Mouse (Mus musculus): ENCODE data around the gene Zbtb16.

Gene Zbtb16

DNA sequence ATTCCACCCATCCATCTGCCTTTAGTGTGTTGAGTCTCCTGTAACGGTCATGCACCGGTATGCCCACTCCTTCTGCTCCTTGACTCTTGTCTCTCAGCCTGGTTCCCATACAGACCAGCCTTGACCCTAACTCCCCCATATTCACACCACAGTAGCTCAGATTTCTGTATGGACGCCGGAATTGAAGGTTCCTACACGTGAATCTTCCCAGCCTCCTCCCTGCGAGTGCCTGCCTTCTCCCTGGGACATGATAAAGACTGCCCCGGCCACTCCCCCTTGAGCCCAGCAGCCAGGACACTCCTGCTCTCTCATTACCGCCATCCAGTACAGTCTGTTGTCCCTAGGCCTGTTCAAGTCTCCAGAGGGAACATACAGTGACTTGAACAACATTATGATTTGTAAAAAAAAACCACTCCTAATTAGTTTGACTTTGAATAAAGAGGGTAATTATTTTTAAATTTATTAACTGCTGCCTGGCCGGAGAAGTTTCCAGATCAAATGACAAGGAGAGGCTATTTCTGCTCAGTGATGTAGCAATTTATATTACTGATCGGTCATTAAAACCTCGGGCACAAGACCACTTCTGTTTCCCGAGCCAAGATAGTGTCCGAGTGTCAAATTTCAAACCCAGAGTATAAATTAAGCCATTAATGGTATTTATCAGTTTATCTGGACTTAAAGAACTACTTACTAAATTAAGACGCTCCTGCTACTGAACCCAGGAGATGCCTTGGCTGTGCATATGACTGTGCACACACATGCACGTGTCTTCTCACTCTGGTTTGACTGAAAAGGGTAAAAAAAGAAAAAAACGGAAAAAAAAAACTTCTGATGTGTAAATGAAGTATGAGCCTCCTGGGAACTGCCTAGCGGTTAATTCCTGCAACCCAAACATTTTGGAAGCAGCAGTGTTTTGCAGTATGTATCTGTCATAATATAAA, 125.4 kb downstream of the Zbtb16 start:
- ATAC-seq (ENCODE audit: low TSS enrichment), result no peak

DNA sequence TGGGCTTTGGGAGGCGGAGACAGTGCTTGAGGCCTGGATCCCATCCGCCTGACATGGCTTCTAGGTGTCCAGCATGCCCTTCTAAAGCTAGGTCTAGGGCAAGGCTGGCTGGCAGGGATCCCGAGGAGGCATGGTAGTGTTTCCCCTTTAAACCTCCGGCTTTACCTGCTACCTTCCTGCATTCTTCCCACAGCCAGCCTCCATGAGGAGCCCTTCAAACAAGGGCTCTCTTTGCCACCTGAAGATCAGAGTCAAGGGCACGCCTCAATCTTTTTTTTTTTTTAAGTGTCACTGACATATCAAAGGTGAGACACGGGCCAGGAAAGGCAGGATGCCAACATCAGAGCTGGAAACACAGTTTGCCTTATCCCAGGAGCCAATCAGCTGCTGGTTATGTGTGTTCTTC, 128.2 kb downstream of the Zbtb16 start:
- ATAC-seq (ENCODE audit: low TSS enrichment), result no peak; the same call in 1 of the 2 replicates

DNA sequence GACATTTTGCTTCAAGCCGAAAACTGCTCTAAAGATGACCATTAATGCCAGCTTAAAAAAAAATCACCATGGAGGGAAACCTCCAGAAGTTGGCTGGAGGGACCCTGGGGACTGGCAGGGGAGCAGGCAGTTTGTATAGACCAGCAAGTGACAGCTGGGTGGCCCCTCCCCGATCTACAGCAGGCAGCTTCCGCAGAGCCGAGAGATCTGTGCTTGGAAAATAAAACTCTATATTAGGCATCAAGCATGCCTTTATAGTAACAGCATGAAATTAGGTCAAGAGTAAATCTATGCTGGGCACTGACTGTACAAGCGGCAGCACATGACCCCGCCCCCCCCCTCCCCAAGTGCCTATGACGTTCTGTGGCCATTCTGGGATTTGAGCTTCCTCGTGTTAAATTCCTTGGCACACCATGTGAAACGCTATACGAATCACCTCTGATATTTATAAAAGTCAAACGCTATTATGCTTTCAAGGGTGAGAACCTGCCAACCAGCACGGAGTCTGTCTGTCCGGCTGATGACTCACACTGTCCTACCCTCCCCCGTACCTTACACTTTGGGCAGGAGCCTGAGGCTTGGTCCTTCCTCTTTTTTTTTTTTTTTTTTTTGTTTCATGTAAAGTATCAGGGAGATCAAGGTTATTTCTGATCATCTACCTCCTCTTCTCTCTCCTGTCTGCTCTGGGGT, 128.7 kb downstream of the Zbtb16 start:
- ATAC-seq (ENCODE audit: low TSS enrichment), result peak; percentile 39; the same call in 1 of the 2 replicates

DNA sequence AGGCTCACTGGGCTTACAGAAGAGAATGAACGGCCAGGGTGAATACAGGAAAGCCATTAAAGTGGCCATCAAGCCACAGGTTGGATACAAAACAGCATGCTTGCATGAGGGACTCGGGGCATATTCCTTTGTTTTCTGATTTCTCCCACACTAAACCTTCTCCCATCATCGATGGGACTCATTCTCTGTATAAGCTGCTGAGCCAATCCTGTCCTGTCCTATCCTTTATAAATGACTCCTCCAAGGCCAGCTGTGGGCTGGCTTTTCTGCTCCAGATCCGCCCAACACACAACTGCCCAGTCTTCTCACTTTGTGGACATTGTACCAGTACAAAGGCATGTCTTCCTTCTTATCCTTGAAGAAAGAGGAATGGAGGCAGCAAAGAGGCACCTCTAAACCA, 134.7 kb downstream of the Zbtb16 start:
- no peak for ATAC-seq (ENCODE audit: low TSS enrichment)

DNA sequence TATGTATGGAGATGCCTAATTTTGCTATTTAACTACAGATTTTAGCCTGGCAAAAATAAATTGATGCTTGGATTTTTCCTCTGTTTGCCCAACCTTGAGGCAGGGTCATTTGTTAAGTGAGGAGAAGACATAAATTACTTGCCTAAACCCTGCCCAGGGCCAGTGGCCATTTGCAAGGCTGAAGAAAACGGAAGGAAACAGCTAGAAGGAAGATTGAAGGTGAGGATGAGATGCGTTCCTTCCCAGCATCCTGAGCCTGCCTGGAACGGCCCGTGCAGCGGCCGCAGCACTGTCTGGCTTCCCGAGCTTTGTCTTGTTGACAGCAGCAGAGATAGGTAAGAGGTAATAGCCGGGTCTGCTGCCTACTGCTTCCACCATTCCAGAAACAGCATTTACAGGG, 135.2 kb downstream of the Zbtb16 start:
- ATAC-seq (ENCODE audit: low TSS enrichment), result no peak

DNA sequence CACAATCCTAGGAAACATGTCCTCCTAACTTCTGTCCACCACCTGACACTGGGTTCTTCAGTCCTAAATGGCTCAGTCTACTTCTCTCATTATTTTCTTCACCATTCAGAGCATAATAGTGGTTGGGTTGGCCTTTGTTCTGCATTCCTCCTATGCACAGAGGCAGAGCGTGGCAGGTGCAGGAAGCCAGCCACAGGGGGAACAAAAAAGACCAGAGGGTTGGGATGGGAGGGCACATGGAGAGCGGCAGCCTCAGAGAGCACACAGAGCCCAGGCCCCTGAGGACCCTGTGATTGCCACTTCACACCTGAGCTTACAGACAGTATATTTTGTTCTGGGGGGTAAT, 138.6 kb downstream of the Zbtb16 start:
- no peak for ATAC-seq (ENCODE audit: low TSS enrichment)

DNA sequence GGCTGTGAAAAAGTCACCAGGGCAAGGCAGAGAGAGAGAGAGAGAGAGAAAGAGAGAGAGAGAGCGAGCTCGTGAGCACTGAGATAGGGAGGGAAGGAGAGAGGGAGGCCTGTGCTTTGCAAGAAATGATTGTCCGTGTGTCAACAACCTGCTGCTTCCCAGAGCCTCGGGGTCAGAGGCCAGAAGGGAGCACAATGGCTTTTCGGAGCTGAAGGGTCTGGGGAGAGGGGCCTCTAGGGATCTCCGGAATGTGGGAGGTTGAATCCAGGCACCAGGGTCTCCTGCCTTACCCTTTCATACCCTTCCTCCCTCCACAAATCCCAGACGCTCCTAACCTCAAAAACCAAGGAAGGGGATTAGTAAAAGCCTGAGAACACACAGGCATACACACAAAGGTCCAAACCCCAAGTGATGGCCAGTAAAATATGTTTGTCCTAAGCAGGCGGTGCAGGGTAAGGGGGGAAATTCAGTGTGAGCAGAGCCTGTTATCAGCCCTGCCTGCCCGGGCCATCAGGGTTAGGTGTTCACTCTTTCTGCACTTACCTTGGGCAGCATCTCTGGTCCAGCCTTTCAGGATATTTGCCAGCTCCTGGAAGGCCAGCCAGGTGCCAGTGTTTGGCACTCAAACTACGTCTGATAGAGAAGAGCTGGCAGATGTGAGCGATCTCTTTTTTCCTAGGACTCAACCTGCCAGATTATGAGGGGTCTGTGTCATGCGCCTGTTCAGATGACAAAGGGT, 139.1 kb downstream of the Zbtb16 start:
- no peak for ATAC-seq (ENCODE audit: low TSS enrichment)

DNA sequence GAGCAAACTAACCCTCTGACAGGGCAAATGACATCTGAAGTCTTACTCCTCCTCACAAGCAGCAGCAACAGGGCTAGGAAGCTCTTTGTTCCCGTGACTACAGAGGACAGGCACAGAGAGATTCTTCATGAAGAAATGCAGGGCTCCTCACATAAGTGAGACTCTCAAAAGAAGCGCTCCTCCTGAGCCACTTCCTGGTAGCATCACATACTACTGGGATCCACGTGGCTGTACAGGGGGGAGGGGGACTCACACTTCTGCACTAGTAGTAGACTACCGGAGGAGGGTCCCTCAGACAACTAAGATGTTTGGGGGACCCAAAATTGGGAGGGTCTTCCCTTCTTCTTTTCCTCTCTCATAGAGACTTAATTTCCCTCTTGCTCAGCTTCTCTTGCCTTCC, 139.7 kb downstream of the Zbtb16 start:
- ATAC-seq (ENCODE audit: low TSS enrichment), result no peak

DNA sequence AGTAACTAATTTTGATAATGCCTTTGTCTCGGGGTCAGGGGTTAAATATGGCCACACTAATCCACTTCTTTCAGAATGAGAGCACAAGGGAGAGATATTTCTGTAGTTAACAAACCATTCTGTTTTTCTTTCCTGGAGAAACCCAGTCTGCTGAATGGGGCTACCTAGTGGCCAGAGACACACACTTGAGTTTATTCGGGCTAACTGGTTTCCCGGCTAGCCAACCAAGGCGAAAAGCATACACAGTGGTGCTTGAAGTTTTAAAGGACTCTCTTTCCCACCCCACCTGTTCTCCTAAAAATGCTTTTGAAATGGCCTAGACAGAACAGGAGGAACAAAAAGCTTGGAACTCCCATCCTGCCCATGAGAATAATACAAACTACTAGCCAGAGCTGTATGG, 140.2 kb downstream of the Zbtb16 start:
- ATAC-seq (ENCODE audit: low TSS enrichment), result no peak

DNA sequence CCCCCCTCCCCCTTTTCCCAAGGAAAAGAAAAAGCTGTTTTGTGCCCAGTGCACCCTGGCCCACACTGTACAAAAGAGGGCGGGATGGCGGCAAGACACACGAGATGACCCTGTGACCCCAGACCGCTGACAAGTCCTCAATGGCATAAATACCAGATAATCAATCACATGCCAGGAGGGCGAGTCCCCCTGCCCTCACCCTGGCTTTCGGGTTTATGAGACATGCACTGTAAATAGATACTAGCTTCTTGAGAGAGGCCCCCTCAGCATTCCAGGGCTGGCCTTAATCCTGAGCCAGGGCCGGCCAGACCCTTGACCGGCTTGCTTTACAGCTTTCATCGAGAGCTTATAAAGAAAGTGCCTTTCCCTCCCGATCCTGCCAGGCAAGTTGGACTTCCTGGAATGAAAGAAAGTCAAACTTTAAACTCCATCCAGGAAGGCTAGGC, 141.4 kb downstream of the Zbtb16 start:
- no peak for ATAC-seq (ENCODE audit: low TSS enrichment)

DNA sequence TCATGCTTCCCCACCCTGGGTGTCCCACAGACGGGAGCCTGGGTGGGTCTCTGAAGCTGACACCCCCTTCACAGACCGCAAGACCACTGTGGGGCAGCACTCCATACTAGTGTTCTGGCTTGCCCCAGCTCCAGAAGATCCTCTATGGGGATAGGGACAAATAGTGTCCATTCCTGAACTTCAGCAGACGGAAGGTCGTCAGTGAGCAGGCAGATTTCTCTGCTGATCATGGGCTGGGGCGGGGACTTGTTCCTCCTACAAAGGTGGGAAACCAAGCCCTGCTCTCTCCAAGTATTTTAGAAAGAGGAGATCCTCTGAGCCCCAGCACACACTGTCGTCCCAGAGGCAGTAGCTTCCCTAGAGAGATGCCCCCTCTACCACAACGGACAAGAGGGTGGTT, 142.3 kb downstream of the Zbtb16 start:
- ATAC-seq (ENCODE audit: low TSS enrichment), result no peak

DNA sequence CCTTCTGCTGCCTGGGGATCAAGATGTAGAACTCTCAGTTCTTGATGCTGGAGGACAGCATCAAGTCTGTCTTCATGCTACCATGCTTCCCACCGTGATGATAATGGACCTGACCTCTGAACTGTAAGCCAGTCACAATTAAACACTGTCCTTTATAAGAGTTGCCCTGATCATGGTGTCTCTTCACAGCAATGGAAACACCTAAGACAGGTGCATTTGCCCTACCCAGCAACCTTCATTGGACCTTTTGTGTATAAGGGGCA, 146.4 kb downstream of the Zbtb16 start:
- no peak for ATAC-seq (ENCODE audit: low TSS enrichment)

DNA sequence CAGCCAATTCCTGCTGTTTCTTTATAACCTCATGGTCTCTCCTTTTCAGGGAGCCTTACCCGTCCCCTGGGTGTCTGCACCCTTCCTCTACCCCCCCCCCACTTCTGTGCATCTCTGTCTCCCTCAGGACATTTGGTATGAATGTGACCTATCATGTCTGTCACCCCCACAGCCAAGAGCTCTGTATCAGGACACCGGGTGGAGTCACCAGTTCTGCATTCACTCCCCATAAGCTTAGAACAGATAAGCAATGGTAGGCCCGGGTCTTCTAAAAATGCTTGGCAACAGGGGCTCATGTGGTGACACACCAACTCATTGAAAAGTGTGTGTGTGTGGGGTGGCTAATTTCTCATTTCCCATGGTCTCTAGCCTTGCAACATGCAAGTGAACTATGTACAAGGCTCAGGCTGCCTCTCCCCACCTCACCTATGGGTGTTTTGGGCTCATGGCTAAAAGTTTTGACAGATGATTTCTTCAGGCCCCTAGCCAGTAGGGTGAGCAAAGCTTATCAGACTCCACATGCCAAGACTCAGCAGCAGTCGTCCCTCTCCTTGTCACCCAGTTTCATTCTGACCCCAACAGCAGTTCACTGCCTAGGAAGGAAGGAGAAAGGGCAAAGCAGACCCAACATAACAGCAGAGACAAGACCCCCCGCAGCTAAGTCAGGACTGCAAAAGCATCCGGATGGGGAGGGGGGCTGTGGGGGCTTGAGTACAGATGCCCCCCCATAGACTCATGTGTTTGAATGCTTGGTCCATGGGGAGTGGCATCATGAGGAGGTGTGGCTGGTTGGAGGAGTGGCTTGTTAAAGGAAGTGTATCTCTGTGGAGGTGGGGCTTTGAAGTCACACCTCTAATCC, 146.9 kb downstream of the Zbtb16 start:
- ATAC-seq (ENCODE audit: low TSS enrichment), result no peak

DNA sequence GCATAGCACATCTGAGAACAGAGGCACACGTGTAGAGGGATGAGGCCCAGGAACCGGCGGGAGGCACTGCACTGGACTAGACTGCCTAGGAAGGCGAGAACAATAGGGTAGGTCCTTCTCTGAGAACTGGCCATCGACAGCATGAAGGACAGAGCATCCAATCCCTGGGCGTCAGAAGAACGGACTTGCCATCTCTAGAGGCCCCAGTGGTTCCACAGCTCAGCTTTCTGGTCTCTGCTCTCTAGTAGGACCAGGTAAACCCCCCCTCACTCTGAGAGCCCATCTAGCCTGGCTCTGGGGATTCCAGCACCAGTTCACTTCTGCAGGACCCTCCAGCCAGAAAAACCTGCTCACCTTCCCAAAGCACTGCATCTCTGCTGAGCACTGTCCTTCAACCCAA, 148.1 kb downstream of the Zbtb16 start:
- ATAC-seq (ENCODE audit: low TSS enrichment), result no peak

DNA sequence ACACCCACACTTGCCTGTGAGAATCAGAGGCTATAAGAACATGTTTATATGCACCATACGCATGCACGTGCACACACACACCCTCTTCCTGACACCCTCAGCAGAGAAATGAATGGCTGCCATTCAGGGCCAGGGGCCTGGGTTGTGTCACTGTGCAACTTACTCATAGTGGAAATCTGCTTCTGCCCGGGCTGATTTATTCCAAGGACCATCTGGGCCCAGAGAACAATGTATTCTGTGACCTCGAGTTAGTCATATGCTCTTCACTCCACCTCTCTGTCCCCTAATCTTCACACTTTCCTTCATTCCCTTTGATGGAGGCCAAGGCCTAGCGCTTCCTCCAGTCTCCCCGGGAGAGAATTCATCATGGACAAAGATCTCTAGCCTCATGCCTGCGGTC, 150.3 kb downstream of the Zbtb16 start:
- no peak; the same call in 1 of the 2 replicates for ATAC-seq (ENCODE audit: low TSS enrichment)

DNA sequence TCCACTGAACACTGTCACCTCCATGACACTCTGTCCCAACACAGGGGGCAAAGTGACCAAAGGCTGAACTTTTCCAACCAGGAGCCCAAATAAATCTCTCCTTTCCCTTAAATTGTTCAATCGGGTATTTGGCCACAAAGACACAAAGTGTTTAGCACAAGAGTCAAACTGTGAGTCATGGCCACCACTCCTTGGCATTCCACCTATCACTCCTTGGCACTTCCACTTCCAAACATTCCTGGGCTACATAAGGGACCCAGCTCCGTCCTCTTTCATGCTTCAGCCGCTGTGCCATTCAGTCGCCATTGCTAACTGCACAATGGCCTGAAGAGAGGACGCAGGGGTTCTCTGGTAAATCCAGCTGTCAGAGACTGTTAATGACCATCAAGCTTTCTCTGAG, 151.9 kb downstream of the Zbtb16 start:
- no peak for ATAC-seq (ENCODE audit: low TSS enrichment)

DNA sequence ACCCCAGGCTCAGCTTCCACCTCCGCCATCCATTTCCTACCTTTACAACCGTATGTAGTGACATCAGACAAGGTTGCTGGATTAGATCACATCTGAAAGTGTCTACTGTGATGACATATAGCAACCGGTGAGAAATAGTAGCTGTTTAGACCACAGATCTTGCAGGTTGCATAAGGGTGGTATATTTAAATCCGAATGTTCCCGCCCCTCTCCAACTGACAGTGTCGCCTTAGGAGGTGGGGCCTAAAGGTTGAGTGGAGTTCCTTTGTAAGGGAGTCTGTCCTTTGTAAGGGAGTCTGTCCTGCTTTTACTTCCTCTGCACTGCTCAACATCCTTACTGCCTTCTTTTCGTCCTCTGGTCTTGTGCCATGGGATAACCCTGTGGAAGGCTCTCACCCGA, 154.8 kb downstream of the Zbtb16 start:
- no peak for ATAC-seq (ENCODE audit: low TSS enrichment)

DNA sequence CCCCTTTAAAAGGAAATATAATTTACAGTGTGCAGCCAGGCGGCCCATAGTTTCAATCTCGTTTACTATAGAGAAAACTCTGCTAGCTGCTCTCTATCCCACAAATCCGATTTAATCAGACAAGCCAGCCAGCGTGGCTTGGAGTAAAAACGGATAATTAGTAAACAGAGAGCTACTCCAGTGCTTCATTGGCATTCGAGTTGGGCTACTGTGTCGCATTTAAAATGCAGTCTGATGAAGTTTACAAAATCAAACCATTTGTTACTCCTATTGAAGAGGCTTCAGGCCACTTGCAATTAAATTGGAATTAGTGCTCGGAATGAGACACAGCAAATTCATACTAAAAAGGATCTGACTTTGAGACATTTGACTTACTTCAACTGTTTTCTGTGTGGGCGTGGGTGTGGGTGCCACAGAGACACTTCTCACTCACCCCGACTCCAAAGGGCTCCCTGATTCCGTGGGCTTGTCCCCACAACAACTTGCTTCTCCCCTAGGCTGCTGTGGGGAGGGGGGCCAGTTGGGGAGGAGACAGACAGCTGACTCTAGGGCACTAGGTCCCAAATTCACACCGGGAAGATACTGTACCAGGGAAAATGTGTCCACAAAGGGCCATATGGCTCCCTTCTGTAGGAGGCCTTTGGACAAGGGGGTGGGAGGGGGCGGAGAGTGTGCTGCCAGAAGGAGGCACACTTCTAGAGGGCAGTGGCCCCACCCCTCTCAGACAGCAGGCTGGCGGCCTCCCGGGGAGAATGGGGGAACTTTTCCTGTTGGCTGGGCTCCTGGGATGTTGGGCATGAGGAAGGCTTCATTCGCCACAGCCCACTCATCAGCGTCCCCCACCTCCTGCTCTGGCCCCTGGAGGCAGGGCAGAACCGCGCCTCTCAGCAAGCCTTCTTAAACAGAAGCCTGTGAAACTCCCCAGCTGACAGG, 157.3 kb downstream of the Zbtb16 start:
- peak; percentile 27; the same call in 1 of the 2 replicates for ATAC-seq (ENCODE audit: low TSS enrichment)

DNA sequence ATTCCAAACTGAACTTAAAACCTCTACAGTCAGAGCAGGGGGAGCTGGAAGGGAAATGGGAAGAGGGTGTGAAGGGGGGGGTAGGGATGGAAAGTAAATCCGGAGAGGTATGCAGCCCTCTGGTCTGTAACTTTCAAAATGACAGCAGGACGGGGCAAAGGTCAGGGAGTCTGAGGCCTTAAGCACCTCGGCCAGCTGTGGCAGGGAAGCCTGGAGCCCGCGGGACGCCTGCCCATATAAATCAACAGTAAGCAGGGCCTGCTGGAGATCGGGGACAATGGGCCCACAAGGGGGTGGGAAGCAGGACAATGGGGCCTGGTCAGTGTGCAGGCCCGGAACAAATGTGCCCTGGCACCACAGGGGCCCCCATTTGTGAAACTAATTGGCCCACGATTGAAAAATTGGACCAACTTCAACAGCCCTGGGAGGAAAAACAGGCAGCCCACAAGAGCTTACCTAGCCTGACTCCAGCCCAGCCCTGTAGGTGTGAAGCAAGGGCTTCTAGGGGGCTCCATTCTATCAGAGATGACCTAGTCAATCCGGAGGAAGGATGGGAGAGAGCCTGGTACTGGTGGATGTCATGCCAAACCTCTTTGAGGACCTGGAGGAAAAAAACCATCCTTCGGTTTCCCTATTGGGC, 160.8 kb downstream of the Zbtb16 start:
- ATAC-seq (ENCODE audit: low TSS enrichment), result no peak

DNA sequence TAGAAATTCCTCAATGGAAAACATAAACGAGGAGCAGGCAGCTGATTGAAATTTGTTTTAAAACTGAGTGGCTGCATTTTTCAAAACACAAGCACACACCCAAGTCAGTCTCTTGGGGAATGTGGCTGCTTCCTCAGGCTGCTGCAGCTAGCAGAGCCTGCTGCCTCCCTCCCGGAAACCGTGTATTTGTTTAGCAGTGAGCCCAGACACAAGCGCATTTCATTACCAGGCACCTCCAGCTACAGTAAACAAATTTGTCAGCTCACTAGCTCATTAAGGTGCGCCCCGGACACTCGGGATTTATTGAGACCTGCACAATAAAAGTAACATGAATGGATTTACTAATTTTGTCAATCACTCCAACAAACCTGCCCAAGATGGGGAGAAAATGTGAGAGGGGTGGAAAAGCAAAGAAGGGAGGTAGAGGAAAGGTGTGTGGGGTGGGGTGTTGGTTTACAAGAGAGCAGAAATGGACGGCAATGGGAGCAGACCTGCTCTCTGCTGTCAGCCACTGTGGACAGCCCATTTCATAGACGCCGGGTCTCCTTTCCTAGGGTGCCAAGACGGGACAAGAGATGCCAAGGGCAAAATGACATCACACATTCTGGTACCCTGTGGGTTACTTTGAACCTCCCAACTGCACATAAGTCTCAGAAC, 161.5 kb downstream of the Zbtb16 start:
- ATAC-seq (ENCODE audit: low TSS enrichment), result no peak
